Mouse (Mus musculus): Measurements from ENCODE around the gene Fbxw4.

The Fbxw4 gene

DNA sequence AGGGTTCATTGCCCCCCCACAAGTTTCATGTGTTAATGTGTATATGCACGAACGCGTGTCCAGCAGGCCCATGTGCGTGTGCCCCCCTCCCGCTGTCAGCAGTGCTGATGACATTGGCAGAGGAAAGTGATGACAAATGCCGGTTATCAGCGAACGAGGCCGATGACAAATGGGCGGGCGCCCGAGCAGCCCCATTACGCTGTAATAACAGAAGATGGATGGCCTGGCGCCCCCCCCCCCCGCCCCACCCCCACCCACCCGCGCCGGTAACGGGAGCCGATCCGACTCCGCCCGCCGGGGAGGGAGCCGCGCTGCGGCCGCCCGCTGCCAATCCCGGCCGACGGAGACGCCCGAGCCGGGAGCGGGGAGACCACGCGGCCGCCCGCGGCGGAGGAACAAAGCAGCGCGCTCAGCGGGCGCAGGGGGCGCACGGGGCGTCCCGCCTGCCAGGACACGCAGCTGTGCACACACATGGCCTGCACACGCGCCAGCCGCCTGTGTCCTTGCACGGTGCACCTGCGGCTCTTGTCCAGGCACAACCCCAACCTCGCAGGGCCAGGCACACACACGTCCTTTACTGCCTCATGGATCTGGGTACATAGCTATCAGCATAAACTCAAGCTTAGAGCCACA lies 118.6 kb downstream of the Fbxw4 start:
- no peak for DNase-seq (ENCODE audit: low read depth, low spot score)

DNA sequence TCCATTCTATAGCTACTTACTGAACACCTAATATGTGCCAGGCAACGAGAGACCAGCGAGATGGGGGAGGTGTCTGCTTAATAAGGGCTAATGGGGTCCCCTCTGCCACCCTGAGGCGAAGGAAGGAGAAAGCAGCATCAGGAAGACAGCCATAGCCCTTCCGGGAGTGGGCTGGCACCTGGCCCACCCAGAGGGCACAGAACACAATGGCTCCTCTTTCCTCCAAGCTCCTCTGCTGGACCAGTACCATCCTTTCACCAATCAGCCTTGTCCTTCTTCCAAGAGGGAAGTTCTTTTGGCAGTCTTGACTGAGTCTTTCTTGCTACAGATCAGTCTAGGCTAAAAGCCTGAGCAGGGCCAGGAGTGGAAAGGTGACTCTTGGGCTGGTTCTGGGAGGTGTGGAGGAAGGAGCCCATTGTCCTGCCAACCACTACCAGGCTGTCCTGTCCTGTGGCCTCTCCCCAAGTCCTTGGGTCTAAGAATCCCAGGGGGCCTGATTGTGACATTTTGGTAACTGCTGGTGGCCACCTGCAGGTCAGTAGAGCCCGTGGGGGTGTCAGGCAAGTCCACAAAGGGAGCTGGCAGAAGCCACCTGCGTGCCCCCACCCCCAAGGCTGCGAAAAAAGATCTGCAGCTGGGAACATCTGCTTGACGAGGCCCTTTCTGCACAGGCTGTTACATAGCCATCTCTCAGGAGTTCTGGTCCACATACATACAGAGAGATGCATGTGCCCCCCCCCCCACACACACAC lies 119.3 kb downstream of the Fbxw4 start:
- no peak for DNase-seq (ENCODE audit: low read depth, low spot score)

DNA sequence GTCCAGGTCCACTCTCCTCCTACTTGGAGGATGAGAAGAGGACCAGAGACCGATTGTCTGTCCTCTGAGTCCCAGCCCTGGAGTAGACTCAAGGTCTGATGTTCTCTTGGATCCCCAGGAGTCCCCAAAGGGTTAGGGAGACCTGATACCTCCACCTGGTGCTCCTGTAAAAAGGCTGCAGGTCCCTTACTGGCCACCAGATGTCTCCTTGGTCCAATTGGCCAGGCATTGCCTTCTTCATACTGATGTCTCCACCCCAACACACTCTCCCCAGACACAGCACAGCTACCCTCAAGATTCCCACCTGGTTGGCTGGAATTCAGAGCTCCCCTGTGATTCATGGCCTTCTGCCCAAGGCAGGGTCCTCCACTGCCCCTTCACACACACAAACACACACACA lies 122.6 kb downstream of the Fbxw4 start:
- DNase-seq (ENCODE audit: low read depth, low spot score): peak; percentile 40

DNA sequence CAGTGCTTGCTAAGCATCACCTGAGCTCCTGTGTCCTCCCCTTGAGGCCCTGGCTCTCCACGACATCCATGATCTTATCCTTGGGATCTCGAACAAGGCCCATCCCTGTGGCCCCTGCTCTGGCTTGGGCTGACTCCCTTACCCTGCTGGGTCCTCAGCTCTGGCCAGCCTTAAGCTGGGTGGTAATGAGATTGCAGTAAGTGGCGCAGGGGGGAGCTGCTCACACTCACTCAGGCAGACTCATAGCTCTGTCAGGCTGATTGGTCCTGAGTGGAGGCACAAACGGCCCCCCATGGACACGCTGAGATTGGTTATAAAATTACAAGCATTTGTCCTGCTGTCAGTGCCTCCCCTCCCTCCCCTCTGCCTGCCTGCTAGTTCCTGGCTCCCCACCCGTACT lies 124.2 kb downstream of the Fbxw4 start:
- DNase-seq (ENCODE audit: low read depth, low spot score): no peak

DNA sequence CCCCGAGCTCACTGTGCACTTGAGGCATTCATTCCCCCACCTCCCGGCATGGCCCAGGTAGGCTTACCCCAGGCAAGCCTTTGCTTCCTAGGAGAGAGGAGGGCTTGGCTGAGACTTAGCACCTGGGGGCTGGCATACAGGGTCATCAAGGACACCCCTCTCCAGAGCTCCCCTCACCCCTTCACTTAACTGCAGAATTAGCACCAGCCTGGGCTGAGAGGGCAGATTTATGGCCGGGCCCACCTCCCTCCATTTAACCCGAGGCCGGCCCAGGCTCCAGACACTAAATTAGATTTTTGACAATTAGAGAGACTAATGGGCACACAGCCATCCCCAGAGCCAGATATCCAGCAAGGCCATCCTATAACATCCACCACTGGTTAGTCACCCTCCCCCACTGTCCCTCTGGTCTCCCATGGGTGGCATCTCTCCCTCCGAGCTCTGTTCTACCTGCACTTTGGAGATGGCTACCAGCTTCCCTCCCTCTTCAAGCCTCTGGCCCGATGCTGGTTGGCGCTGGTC lies 124.8 kb downstream of the Fbxw4 start:
- no peak for DNase-seq (ENCODE audit: low read depth, low spot score)

DNA sequence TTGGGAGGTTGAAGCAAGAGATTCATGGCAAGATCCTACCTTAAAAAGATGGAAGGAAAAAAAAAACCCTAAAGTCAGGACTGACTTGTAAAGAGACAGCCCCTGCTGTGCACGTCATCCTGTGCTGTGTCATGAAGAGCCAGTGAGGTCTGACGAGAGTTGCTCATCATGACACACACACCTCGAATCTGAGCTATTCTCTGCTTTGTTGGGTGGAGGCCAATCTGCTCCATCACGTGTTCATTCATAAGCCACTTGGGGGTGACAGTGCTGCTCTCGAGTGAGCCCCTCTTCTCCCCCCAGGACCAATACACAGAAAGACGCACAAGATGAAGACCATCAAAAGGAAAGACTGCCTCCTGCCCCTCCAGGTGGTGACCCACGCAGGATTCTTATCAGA lies 126.5 kb downstream of the Fbxw4 start:
- DNase-seq (ENCODE audit: low read depth, low spot score): no peak

DNA sequence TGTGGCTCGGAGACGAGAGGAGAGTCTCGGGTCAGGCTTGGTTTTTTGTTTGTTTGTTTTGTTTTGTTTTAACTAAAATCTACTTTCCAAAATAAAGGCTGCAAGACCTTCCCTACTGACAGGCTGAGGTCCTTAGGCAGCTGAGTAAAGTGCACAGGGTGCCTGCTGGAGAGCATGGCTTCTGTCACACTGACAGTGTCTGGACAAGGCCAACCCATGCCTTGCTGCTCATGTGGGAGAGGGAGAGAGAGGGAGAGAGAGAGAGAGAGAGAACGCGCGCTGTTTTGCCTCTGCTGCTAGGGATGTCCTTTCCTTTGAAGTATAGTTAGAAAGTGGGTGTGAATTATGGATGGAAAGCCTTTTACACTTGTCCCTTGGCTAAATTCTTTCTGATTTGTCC lies 128.6 kb downstream of the Fbxw4 start:
- no peak for DNase-seq (ENCODE audit: low read depth, low spot score)

DNA sequence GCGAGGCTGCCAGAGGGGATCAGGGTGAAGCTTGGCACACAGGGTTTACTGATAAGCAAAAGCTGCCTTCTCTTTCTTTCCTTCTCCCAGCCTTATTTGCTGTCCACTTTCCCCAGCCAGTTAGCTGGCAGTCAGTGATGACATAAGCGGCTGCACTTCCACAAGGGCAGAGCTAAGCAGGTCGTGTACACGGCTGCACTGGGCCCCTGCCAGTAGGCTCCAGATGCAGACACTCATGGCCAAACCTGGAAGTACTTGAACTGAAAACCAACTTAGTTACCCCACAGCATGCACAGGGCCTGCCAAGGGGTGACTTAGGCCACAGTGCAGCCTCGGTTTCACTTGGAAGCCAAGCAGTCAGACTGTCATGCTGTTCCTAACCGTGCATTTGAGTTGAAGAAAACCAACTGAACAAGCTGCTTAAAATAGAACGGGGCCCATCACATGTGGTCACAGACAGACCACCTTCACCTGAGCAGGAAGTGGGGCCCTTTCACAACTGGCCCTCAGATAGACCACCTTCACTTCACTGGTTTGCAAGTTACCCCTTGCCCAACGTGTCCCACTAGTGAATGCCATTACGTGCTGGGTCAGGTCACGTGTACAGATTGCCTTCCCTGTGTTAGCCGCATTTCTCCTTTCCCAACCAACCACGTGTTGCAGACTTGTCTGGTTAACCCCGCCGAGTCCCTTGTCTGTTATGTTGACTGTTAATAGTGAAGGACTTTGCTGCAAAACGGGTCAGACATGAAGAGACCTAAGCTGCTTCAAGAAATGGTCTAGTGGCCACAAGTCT lies 129.7 kb downstream of the Fbxw4 start:
- no peak for DNase-seq (ENCODE audit: low read depth, low spot score)

DNA sequence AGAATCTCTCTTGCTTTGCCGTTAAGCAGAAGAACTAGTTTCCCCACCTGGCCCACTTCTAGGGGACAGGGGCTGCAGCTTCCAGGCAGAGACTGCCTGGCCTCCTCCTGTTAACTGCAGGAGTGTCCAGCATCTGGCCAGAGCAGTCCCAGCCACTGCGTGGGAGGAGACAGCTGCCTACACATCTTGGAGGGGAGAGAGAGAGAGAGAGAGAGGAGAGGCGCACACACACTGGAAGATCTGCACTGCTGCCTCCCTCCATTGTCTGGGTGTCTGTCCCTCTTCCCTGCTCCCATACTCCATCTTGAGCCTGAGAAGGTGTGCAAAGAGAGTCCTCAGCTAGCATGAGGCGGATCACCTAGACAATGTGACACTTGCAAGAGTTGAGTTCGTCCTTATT lies 130.8 kb downstream of the Fbxw4 start:
- no peak for DNase-seq (ENCODE audit: low read depth, low spot score)
